Mouse (Mus musculus) small intestine, adult 2 months (tissue): Measurements from ENCODE around the gene Atp6v1e1.

Experiments
- CTCF ChIP-seq: fragments of 200-500 bp; IDR thresholded peaks from 2 replicates; pipeline ENCODE4 v1.5.1; 2012; ENCODE audit warnings: low read depth, mild to moderate bottlenecking, control low read depth, inconsistent platforms, low read length, moderate library complexity, mixed read lengths; ENCODE audit not compliant: insufficient replicate concordance, insufficient read length; ENCODE audit errors: extremely low read depth
- POLR2A ChIP-seq: fragments of 200-500 bp; IDR thresholded peaks from 2 replicates; pipeline ENCODE4 v1.6.1; 2012; ENCODE audit warnings: low read depth, mild to moderate bottlenecking, control low read depth, inconsistent platforms, low read length, moderate library complexity

- TF ChIP-seq CTCF (no peak), POLR2A (no peak)
These were observed 3.3 kb downstream of the Atp6v1e1 start for GRCm38 (mm10) chr6:120819294-120819693.
